Mouse (Mus musculus) embryonic fibroblast, embryonic 13.5 days (primary cell): Measurements from ENCODE around the gene Stat3.

ENCODE experiments used
- CTCF ChIP-seq: IDR thresholded peaks from 2 replicates; pipeline ENCODE4 v1.5.1; 2011; ENCODE audit warnings: mild to moderate bottlenecking, control low read depth, low read length, moderate library complexity, borderline replicate concordance; ENCODE audit not compliant: insufficient read depth
- POLR2A ChIP-seq: IDR thresholded peaks from 2 replicates; pipeline ENCODE4 v1.6.1; 2011; ENCODE audit warnings: low read depth, mild to moderate bottlenecking, control low read depth, low read length, moderate library complexity

DNA sequence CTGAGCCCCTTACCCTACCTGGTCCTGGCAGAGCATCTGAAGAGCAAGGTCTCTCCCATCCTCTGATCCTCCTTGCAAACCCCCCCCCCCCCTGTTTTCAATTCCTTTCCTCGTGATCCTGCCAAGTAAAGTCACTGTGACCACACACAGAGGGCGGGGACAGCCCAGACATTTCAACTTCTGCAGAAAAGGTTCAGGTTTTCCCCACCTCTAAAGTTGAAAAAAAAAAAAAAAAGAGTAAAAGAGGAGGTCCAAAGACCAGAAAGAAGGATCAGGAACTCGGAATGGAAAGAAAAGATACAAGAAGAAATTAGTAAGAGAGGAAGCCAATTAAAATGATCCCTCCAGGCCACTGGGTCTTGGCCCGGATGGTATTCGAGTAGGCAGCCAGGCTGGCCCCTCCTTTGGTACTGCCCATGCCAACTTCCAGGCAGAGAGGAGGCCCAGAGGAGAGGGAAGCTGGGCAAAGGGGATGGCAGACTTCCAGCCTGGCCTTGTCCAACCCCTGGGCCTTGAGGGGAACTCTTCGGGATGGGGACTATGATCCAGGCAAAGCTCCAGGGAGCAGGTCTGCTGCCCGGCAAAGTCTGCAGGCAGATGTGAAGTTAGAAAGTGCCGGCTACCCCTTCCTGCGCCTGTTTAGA, 80.3 kb downstream of the Stat3 start, which contains the start of gene Stat5a:
- TF ChIP-seq POLR2A (no peak), CTCF (no peak)
